19 mouse cellular contexts compared by ENCODE assay signal in the genomic region with DNA sequence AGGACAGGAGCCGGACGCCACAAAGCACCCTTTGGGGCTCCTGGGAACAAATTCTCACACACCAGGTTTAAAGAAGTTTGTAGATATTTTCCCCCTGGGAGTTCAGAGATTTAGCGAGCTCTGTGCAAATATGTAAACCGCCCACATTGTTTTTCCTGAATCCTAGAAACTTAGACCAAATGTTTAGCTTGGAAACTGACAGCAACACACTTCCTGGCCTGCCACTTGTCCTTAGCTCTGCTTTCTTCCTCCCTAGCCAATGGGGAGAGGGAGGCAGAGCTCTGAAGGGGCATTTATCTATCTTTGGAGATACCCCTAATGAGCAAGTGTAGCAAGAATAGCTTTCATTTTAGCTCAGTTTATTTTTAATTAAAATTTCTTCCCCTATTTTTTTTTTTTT. TPM values are rescaled to one million over a fixed set of nuclear protein-coding genes. Genes with fewer than 3 reads are reported as not detected.
DNase-seq lines count a peak whose midpoint lies in the region; ATAC-seq and TF ChIP-seq lines count a peak whose summit lies in the region.
"Had no signal": no experiment of that assay in that cellular context is flagged by ENCODE, and none has a peak within 500 bp of the region (broad histone marks: within the 10 kb centered on the region; RNA-seq: fewer than 3 reads in every experiment).

No protein-coding gene starts in this region.

- H3K27me3 ChIP-seq in kidney, postnatal 0 days (ENCODE audit: insufficient read depth, low read length), result no peaks in the 10 kb centered on the region
- H3K27me3 ChIP-seq in heart, embryonic 16.5 days (ENCODE audit: control insufficient read depth, insufficient read depth, low read length), result no peaks in the 10 kb centered on the region

- 43% methylated on average over 4 of the region's 4 CpGs for WGBS in kidney, postnatal 0 days
- WGBS in heart, embryonic 16.5 days, result 46% methylated on average over 4 of the region's 4 CpGs

- H3K4me2 ChIP-seq in kidney, postnatal 0 days (ENCODE audit: low read length), result no peak overlapping the region
- H3K4me2 ChIP-seq in heart, embryonic 16.5 days (ENCODE audit: low read depth, low read length), result peak overlapping the region; percentile 3; the same call in 1 of the 2 replicates
- H3K4me2 ChIP-seq: liver, embryonic 11.5 days had no signal

- intact Hi-C loops in heart, postnatal 36 days (cut with DNase I), result no loop called here

- H3K9me3 ChIP-seq in kidney, postnatal 0 days (replicated peaks; ENCODE audit: low read length), result no peaks in the 10 kb centered on the region
- no peaks in the 10 kb centered on the region for H3K9me3 ChIP-seq in heart, embryonic 16.5 days (replicated peaks; ENCODE audit: control insufficient read depth, low read length)

- H3K27ac ChIP-seq in kidney, postnatal 0 days, result peak overlapping the region; percentile 47; the same call in 1 of the 2 replicates
- H3K27ac ChIP-seq in heart, embryonic 16.5 days (ENCODE audit: low read length), result peak overlapping the region; percentile 59

- TF ChIP-seq CTCF in kidney, postnatal 0 days (IDR thresholded peaks at IDR 0.05; ENCODE audit: low read depth), result no peak

- no peaks in the 10 kb centered on the region for H3K4me1 ChIP-seq in kidney, postnatal 0 days (replicated peaks; ENCODE audit: insufficient read depth, low read length)
- H3K4me1 ChIP-seq in heart, embryonic 16.5 days (ENCODE audit: control insufficient read depth, insufficient read depth, low read length), result peaks cover 26% of the 10 kb centered on the region

- H3K4me3 ChIP-seq in kidney, postnatal 0 days (replicated peaks; ENCODE audit: low read depth, low read length), result no peak overlapping the region
- no peak overlapping the region for H3K4me3 ChIP-seq in heart, embryonic 16.5 days (ENCODE audit: low read length)

- H3K36me3 ChIP-seq in kidney, postnatal 0 days (ENCODE audit: insufficient read depth, low read length), result no peaks in the 10 kb centered on the region
- H3K36me3 ChIP-seq in heart, embryonic 16.5 days (ENCODE audit: control insufficient read depth, insufficient read depth), result 0 out of 2 replicates have a peak, but pooled peaks cover 2% of the 10 kb centered on the region

- DNase-seq in heart, adult 18-20 months, result peak; percentile 27 to 29
- no peak for DNase-seq in heart, postnatal 36 days
- peak; percentile 73 for DNase-seq in kidney, postnatal 0 days (ENCODE audit: low spot score)
- DNase-seq in kidney, adult 9 months, result no peak
- peak; percentile 12 for DNase-seq in adipocyte (ENCODE audit: low spot score)
- DNase-seq: B cell, adult 2 months; cerebellum, adult 18-20 months; cerebellum, postnatal 25 days; embryo, embryonic 11 days; gastrocnemius, postnatal 10 days; kidney, adult 18-20 months; kidney, postnatal 36 days; lung, adult 2 months; midbrain, embryonic 14.5 days; right cerebral cortex, postnatal 25 days had no signal

- ATAC-seq in kidney, postnatal 0 days (replicated peaks; ENCODE audit: low FRiP score, low read depth), result no peak
- no peak; the same call in 1 of the 2 replicates for ATAC-seq in heart, embryonic 16.5 days (replicated peaks; ENCODE audit: extremely low read depth, insufficient read depth, low FRiP score)
- no peak for ATAC-seq in activated CD4-positive, CD25-positive, alpha-beta regulatory T cell, adult 4 months

- H3K9ac ChIP-seq in kidney, postnatal 0 days (ENCODE audit: low read depth, low read length), result no peak overlapping the region
- H3K9ac ChIP-seq in heart, embryonic 16.5 days (ENCODE audit: low read length), result no peak overlapping the region

RNA-seq across cellular contexts. Expression of a gene that starts 14.1 kb away (rescaled TPM):
- under 1 TPM; 0.10 to 0.15 TPM for total RNA-seq in heart, adult 18-20 months (2021)
- under 1 TPM; 0.24 to 0.25 TPM for total RNA-seq in heart, postnatal 36 days (2021)
- polyA plus RNA-seq in kidney, postnatal 0 days (2015; fragmentation: Nextera tagmentation; extraction: Ambion mirVana), result 0.19 TPM in 1 of 2 replicates, not detected in the other
- 0.45 and 0.50 TPM in 2 replicates for polyA plus RNA-seq in heart, embryonic 16.5 days (2015; fragmentation: Nextera tagmentation; extraction: Ambion mirVana)
- 10 to 100 TPM; 11.3 to 21.4 TPM for polyA plus RNA-seq in activated CD4-positive, CD25-positive, alpha-beta regulatory T cell, adult 4 months (2017; shearing (Covaris generic))
- polyA plus RNA-seq: liver, embryonic 11.5 days; midbrain, embryonic 14.5 days; stomach, embryonic 14.5 days had no signal

RNA-seq across cellular contexts. Expression of a gene that starts 45.8 kb away (rescaled TPM):
- total RNA-seq in heart, adult 18-20 months (2021), result 1 to 10 TPM; 2.1 to 2.3 TPM
- total RNA-seq in heart, postnatal 36 days (2021), result 1 to 10 TPM; 2.2 to 2.6 TPM
- 8.5 and 9.6 TPM in 2 replicates for polyA plus RNA-seq in kidney, postnatal 0 days (2015; fragmentation: Nextera tagmentation; extraction: Ambion mirVana)
- polyA plus RNA-seq in heart, embryonic 16.5 days (2015; fragmentation: Nextera tagmentation; extraction: Ambion mirVana), result 10.4 and 11.9 TPM in 2 replicates
- polyA plus RNA-seq in activated CD4-positive, CD25-positive, alpha-beta regulatory T cell, adult 4 months (2017; shearing (Covaris generic)), result 10 to 100 TPM; 13.0 to 14.8 TPM

Comparison
In these comparisons a context has a peak if more than half of its experiments do, and no peak if none do; other contexts are left out.
1. DNase-seq: peak in heart, adult 18-20 months (2 of 2), kidney, postnatal 0 days (single experiment) and adipocyte (single experiment); none in heart, postnatal 36 days (0 of 2) and kidney, adult 9 months (single experiment).